Mouse (Mus musculus): ENCODE measurements at regions not wholly inside any gene's neighbourhood (a gene's known extent, or its start where the extent isn't known, plus 50 kb on each side); places are given as distances from the start of the nearest gene placed in this dataset.
A peak's percentile ranks its signal among the peaks of the same experiment; 100 is the strongest.

- no peak for DNase-seq (ENCODE audit: low spot score)
Measured at GRCm38 (mm10) chr13:84345791-84346511, 123.9 kb downstream of the Tmem161b start.

- no peak for DNase-seq (ENCODE audit: low spot score)
Measured at GRCm38 (mm10) chr13:84346569-84346968, 124.5 kb downstream of the Tmem161b start.

DNA sequence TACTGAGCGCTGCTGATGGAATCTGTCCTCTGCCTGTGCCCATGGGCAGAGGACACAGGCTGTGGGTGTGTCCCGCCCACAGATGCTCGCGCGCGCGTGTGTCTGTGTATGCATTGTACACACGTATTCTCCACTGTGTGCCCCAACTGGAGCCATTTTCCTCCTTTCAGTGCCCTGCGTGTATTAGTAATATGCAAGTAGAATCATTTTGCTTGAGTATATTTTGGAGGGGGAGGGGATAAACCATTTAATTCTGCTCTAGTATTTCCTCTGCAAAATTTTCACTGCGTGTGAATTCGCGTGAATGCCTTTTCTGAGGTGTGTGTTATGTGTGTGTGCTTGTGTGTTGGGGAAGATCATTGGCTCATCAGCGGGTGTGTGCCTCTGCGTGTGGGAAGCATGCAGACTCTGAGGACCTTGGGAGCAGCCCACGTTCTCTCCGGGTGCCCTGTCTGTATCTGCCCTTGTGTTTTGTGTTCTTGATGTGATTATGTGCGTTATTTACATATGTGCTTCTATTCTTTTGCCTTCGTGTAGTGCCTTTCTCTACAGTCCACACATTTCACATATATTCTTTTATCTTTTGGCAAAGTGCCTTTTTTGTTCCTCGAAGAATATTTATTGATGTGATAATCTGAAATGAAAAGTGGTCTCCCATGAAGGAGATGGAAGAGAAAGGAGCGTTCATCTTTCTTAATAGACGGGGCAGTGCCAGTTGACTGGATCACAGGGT is 125.3 kb downstream of the Tmem161b start:
- DNase-seq (ENCODE audit: low spot score), result no peak

- DNase-seq (ENCODE audit: low spot score), result peak; percentile 95
Measured at GRCm38 (mm10) chr13:84347914-84348700, 126.0 kb downstream of the Tmem161b start.

- no peak for DNase-seq (ENCODE audit: low spot score)
Measured at GRCm38 (mm10) chr13:84348701-84348975, 126.5 kb downstream of the Tmem161b start.

DNA sequence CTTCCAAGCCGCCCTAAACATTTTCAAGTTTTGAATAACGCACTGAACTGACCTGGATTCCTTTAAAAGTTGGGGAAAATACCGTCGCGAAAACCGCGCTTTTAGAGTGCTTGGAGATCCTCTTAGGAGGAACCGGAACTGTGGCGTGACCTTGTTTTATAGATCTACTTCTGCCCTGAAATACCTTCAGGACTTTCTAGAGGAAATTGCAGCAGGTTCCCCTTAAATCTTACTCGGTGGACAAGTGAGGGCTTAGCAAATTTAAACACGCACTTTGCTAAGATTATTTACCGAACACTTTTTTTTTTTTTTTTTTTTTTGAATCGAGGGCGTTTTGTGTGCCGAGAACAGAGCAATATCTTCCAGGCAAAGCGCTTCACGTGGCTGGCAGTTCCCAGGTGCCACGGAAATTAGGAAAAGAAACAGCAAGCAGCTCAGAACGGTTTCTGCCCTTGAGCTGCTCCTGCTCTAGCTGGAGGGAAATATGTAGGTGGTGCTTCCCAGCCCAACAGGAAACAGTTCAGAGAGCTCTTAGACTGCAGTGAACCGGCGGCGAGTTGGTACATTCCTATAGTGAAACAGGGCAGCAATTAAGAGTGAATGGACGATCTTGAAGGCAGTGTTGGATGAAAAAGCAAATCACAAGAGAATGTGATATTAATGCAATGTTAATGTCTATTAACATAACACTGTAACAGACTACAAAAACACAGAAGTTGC is 127.1 kb downstream of the Tmem161b start:
- peak; percentile 48 for DNase-seq (ENCODE audit: low spot score)

- no peak for DNase-seq (ENCODE audit: low spot score)
Measured at GRCm38 (mm10) chr13:84349721-84350040, 127.6 kb downstream of the Tmem161b start.

DNA sequence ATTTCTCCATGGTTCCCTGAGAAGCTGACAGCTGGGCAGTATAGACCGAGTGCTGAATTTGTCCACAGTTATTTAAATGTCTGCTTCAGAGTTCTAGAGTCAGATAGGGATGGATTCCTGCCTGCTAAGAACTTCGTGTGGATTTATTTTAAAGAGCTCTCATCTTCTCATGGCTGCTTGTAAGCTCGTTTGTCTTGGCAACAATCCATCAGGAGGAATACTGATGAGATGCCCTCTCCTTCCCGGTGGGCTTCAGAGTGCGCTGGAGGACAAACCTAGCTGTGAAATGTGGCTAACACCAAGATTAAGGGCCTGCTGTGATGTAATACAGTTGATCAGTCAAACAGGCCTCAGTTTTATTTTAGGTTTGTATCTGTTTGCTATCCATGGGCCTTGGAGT is 128.7 kb downstream of the Tmem161b start:
- DNase-seq (ENCODE audit: low spot score), result no peak

DNA sequence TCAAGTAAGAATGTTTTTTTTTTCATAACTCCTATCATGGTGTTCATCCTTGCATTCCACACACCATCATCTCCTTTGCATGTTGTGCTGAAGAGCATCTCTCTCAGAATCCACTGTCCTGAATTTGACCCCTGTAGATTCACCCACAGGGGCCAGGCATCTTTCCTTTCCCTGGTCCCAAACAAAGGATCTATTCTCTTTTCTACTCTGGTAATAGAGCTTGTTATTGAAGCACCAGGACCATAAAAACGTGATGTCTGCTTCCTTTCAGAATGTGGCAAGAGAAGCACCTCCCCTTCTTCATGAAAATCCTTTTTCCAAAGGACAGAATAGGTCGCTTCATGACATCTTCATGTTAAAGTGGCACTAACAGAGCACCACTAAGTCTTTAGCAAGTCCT is 134.4 kb downstream of the Tmem161b start:
- no peak for DNase-seq (ENCODE audit: low spot score)

DNA sequence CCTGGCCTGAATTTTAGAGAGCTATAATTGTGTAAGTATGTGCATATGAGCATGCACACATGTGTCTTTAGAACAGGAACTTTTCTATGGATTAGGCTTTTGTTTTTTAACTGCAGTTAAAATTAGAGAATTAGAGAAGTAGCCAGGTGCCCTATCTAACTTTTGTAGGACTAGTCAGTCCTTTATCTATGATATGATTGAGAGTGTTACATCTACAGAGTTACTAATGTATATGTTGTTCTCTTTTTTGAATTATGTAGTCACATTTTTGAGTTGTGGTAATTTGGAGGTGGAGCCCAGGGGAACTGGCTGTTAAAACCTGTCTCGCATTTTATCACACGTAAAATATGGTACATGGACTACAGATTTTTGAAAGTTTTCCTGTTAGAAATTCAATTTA is 138.4 kb downstream of the Tmem161b start:
- no peak for DNase-seq (ENCODE audit: low spot score)

DNA sequence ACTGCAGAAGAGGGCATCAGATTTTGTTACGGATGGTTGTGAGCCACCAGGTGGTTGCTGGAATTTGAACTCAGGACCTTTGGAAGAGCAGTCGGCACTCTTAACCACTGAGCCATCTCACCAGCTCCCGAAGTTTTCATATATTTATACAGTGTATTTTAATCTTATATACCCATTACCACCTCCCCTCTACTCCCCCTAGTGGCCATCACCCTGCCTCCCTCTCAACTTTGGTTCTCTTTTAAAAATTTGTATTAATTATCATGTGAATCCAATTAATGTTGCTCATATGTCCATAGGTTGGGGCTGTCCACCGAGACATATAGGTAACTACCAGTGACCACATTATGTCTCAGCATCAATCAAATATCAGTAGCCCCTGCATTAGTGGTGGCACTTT is 142.0 kb downstream of the Tmem161b start:
- no peak for DNase-seq (ENCODE audit: low spot score)

DNA sequence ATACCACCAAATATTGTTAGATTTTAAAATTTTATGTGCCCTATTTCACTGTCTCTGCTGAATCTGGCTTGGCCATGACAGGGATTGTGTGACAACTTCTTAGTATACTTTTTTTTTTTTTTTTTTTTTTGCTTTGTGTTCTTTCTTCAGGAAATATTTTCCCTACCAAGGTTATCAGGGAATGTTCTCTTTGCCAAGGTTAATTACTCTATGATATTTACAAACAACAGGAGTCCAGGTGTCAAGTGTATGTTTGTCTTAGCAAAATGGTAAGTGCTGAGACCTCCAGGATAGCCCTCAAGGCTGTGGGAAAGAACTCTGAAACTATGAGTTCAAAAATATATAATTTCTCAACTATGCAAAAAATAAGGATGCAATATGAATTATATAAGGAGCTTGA is 143.4 kb downstream of the Tmem161b start:
- DNase-seq (ENCODE audit: low spot score), result no peak

- DNase-seq (ENCODE audit: low spot score), result no peak
Measured at GRCm38 (mm10) chr13:84366017-84366416, 143.9 kb downstream of the Tmem161b start.

- DNase-seq (ENCODE audit: low spot score), result no peak
Measured at GRCm38 (mm10) chr13:84366839-84367238, 144.7 kb downstream of the Tmem161b start.

DNA sequence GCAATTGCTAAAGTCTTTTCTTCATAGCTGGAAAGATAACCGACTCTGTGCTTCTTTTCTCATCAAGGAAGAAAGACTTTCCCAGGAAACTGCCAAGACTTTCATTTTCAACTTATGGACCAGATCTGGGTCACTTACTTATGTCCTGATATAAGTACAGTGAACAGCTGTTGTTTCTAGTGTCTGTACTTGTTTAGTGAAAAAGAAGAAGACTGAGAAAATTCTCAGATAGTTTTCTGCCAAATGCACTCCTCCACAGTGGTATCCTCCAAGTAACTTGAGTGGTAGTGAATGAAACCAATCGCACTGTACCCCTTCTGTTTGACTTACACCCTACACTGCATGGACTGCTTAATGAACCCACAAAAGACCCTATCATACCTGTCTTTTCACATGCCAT is 146.1 kb downstream of the Tmem161b start:
- DNase-seq (ENCODE audit: low spot score), result no peak

DNA sequence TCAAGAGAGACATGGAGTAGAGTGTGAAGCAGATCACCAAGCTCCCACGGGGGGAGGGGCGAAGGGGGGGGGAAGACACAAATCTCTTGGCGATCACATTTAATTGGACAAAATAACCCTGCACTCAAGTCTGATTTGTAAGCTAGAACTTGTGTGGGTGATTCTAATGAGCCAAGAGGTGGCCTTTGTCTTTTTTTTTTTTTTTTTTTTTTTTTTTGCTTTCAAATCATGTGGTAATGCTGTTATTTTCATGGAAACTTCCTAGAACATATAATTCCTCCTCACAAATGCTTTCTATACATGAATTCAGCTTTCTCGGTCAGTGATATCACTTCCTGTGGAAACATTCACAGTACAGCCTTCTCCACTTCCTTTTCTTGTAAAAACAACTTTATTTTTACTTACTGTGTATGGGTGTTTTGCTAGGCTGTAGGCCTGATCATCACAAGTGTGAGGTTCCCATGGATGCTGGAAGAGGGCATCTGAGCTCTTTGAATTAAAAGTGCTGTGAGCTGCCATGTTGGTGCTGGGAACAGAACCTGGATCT is 152.7 kb downstream of the Tmem161b start:
- DNase-seq (ENCODE audit: low spot score), result no peak

- DNase-seq (ENCODE audit: low spot score), result no peak
Measured at GRCm38 (mm10) chr13:84375941-84376340, 153.8 kb downstream of the Tmem161b start.

DNA sequence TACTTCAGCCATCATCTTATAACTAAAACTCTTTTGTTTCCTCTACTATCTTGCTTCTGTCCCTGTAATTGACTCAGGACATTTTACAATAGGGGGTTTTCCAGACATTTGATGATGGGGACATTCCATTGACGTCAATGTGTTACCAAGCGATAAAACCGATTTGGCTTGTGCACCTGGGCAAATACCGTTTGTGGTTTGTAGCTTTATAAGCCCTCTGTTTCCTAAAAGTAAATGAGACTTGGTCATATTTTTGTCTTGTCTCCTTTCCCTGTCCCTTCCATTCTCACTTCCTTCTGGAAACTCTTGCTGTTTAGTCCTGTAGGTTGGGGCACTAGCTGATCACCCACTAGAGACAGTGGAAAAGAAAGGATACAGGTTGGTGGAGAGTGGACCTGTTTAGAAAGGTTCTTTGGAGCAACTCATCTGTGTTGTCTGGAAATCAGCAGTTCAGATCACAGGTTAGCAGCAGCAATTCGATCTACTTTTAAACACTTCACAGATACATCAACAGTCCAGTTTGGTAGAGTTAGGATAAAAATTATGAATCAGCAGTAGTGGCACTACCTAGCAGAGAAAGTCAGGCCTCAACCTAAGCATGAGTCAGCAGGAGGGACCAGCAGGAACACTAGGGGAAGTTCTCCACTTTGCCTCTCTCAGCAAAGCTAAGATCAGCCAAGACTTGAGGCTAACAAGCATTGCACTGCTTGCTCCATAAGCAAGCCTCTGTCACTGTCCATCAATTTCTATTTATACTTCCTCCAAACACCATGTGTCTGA is 156.6 kb downstream of the Tmem161b start:
- DNase-seq (ENCODE audit: low spot score), result no peak

GRCm38 (mm10) chr13:84391554-84391953 is 169.5 kb downstream of the Tmem161b start:
- DNase-seq (ENCODE audit: low spot score), result no peak

GRCm38 (mm10) chr13:84398476-84399344 is 176.6 kb downstream of the Tmem161b start:
- no peak for DNase-seq (ENCODE audit: low spot score)
